Comparison of ENCODE assay signal across 12 mouse cellular contexts in genomic region chr8:53612297-53612696, GRCm38 (mm10). TPM values are rescaled to one million over a fixed set of nuclear protein-coding genes. Genes with fewer than 3 reads are reported as not detected.
DNase-seq lines count a peak whose midpoint lies in the region; ATAC-seq and TF ChIP-seq lines count a peak whose summit lies in the region.
"Had no signal": no experiment of that assay in that cellular context is flagged by ENCODE, and none has a peak within 500 bp of the region (broad histone marks: within the 10 kb centered on the region; RNA-seq: fewer than 3 reads in every experiment).

No protein-coding gene starts in this region.

- no peak overlapping the region for H3K4me2 ChIP-seq in hindbrain, postnatal 0 days (ENCODE audit: low read depth, low read length)
- H3K4me2 ChIP-seq in hindbrain, embryonic 16.5 days (ENCODE audit: low read length): no peak overlapping the region
- H3K4me2 ChIP-seq in midbrain, postnatal 0 days (ENCODE audit: low read depth, low read length, poor library complexity, severe bottlenecking): no peak overlapping the region

- H3K27me3 ChIP-seq in hindbrain, postnatal 0 days (ENCODE audit: insufficient read depth, low read length): no peaks in the 10 kb centered on the region
- no peaks in the 10 kb centered on the region for H3K27me3 ChIP-seq in hindbrain, embryonic 16.5 days (replicated peaks; ENCODE audit: control insufficient read depth, insufficient read depth, low read length)
- H3K27me3 ChIP-seq in midbrain, postnatal 0 days (ENCODE audit: insufficient read depth, low read length): no peaks in the 10 kb centered on the region
- H3K27me3 ChIP-seq in midbrain, embryonic 10.5 days (ENCODE audit: low read depth, poor library complexity, severe bottlenecking): no peaks in the 10 kb centered on the region

- ATAC-seq in hindbrain, postnatal 0 days: no peak
- ATAC-seq in hindbrain, embryonic 16.5 days: no peak
- no peak for ATAC-seq in midbrain, postnatal 0 days (ENCODE audit: low FRiP score)
- ATAC-seq in megakaryocyte, adult 5-6 weeks (ENCODE audit: poor library complexity, severe bottlenecking): 0 out of 2 replicates have a peak, but pooled peaks have one; percentile 26

- H3K36me3 ChIP-seq in hindbrain, postnatal 0 days (ENCODE audit: insufficient read depth, low read length): no peaks in the 10 kb centered on the region
- no peaks in the 10 kb centered on the region for H3K36me3 ChIP-seq in hindbrain, embryonic 16.5 days (ENCODE audit: control insufficient read depth, insufficient read depth, low read length)
- no peaks in the 10 kb centered on the region for H3K36me3 ChIP-seq in midbrain, postnatal 0 days (ENCODE audit: insufficient read depth, low read length)
- peaks cover 9% of the 10 kb centered on the region; the same call in 1 of the 2 replicates for H3K36me3 ChIP-seq in midbrain, embryonic 10.5 days

- H3K9me3 ChIP-seq in hindbrain, postnatal 0 days (ENCODE audit: low read length): no peaks in the 10 kb centered on the region
- H3K9me3 ChIP-seq in hindbrain, embryonic 16.5 days (ENCODE audit: control insufficient read depth, low read length): no peaks in the 10 kb centered on the region
- no peaks in the 10 kb centered on the region for H3K9me3 ChIP-seq in midbrain, postnatal 0 days (ENCODE audit: low read length)
- H3K9me3 ChIP-seq in midbrain, embryonic 10.5 days (replicated peaks): no peaks in the 10 kb centered on the region

- DNase-seq in hindbrain, postnatal 0 days (ENCODE audit: low spot score): no peak
- DNase-seq in midbrain, postnatal 0 days (ENCODE audit: low spot score): no peak
- DNase-seq in midbrain, embryonic 10.5 days (ENCODE audit: low spot score): no peak
- DNase-seq in frontal cortex, postnatal 25 days (ENCODE audit: low spot score in 2 of 2): no peak
- no peak for DNase-seq in left cerebral cortex, postnatal 4 days
- DNase-seq: heart, adult 2 months; heart, postnatal 4 days; kidney, adult 8-10 months; layer of hippocampus, postnatal 36 days had no signal

- H3K9ac ChIP-seq in hindbrain, postnatal 0 days (replicated peaks; ENCODE audit: low read length): no peak overlapping the region
- H3K9ac ChIP-seq in hindbrain, embryonic 16.5 days (ENCODE audit: low read depth, low read length): no peak overlapping the region
- no peak overlapping the region for H3K9ac ChIP-seq in midbrain, postnatal 0 days (replicated peaks; ENCODE audit: low read length, poor library complexity, severe bottlenecking)

- H3K4me3 ChIP-seq in hindbrain, postnatal 0 days (ENCODE audit: low read length): no peak overlapping the region
- H3K4me3 ChIP-seq in hindbrain, embryonic 16.5 days (ENCODE audit: low read length): no peak overlapping the region
- no peak overlapping the region for H3K4me3 ChIP-seq in midbrain, postnatal 0 days (ENCODE audit: low read depth, low read length)
- no peak overlapping the region for H3K4me3 ChIP-seq in midbrain, embryonic 10.5 days
- H3K4me3 ChIP-seq: erythroblast, embryonic 14.5 days; heart, adult 2 months had no signal

- H3K4me1 ChIP-seq in hindbrain, postnatal 0 days (ENCODE audit: insufficient read depth, low read length): no peaks in the 10 kb centered on the region
- no peaks in the 10 kb centered on the region for H3K4me1 ChIP-seq in hindbrain, embryonic 16.5 days (ENCODE audit: control insufficient read depth, insufficient read depth, low read depth, low read length)
- H3K4me1 ChIP-seq in midbrain, postnatal 0 days (ENCODE audit: insufficient read depth, low read length): no peaks in the 10 kb centered on the region
- H3K4me1 ChIP-seq in midbrain, embryonic 10.5 days: no peaks in the 10 kb centered on the region

- TF ChIP-seq CTCF in hindbrain, postnatal 0 days (IDR thresholded peaks at IDR 0.05; ENCODE audit: low read depth): peak; percentile 34
- TF ChIP-seq CTCF in midbrain, postnatal 0 days (IDR thresholded peaks at IDR 0.05): peak; percentile 31; the same call in 1 of the 2 replicates

- WGBS in hindbrain, postnatal 0 days: 74% methylated on average over 7 of the region's 7 CpGs
- WGBS in hindbrain, embryonic 16.5 days: 78% methylated on average over 7 of the region's 7 CpGs
- 68% methylated on average over 7 of the region's 7 CpGs for WGBS in midbrain, postnatal 0 days
- WGBS in midbrain, embryonic 10.5 days: 69% methylated on average over 7 of the region's 7 CpGs

- intact Hi-C loops in left cerebral cortex, postnatal 4 days (cut with DNase I): no loop called here

- no peak overlapping the region for H3K27ac ChIP-seq in hindbrain, postnatal 0 days
- no peak overlapping the region for H3K27ac ChIP-seq in hindbrain, embryonic 16.5 days (ENCODE audit: low read depth, low read length)
- H3K27ac ChIP-seq in midbrain, postnatal 0 days (ENCODE audit: low read depth, low read length): no peak overlapping the region
- no peak overlapping the region for H3K27ac ChIP-seq in midbrain, embryonic 10.5 days (replicated peaks)
- H3K27ac ChIP-seq: heart, adult 2 months had no signal

RNA-seq across cellular contexts. Expression of gene Neil3, which starts 26.6 kb away (rescaled TPM):
- 1.7 and 1.8 TPM in 2 replicates for total RNA-seq in hindbrain, postnatal 0 days (2014; rRNA removed)
- polyA plus RNA-seq in hindbrain, postnatal 0 days (2015; fragmentation: Nextera tagmentation; extraction: Ambion mirVana): 5.1 and 6.8 TPM in 2 replicates
- polyA plus RNA-seq in hindbrain, embryonic 16.5 days (2015; fragmentation: Nextera tagmentation; extraction: Ambion mirVana): 5.5 and 5.8 TPM in 2 replicates
- 0.66 and 5.2 TPM in 2 replicates for total RNA-seq in midbrain, postnatal 0 days (2014; rRNA removed)
- polyA plus RNA-seq in midbrain, postnatal 0 days (2015; fragmentation: Nextera tagmentation; extraction: Ambion mirVana): 1.9 and 2.0 TPM in 2 replicates
- polyA plus RNA-seq in midbrain, embryonic 10.5 days (2016; fragmentation: Nextera tagmentation; extraction: Ambion mirVana): 28.7 and 34.0 TPM in 2 replicates
- 71.2 and 74.4 TPM in 2 replicates for total RNA-seq in megakaryocyte, adult 5-6 weeks (2015)
- 38.7 and 53.9 TPM in 2 replicates for total RNA-seq in megakaryocyte, adult 5-6 weeks (2017)
- total RNA-seq in left cerebral cortex, postnatal 4 days (2021): 1 to 10 TPM; 3.2 TPM
